Mouse (Mus musculus) limb, embryonic 15.5 days (tissue): ENCODE data around the gene Proser1. TPM values are rescaled to one million over a fixed set of nuclear protein-coding genes. Genes with fewer than 3 reads are reported as not detected.

Experiments
- ATAC-seq: fragments of 200-750 bp; cut with Nextera tagmentation; 2 replicates; pipeline ENCODE4 v1.8.0; 2017; ENCODE audit warnings: low read depth, moderate TSS enrichment; ENCODE audit not compliant: insufficient number of reproducible peaks, low FRiP score, low TSS enrichment
- H3K27ac ChIP-seq: fragments of 300-500 bp; sonication (generic); 2 replicates; pipeline ENCODE4 v1.5.1; 2015; ENCODE audit warnings: moderate library complexity, mild to moderate bottlenecking, inconsistent platforms
- H3K27me3 ChIP-seq: fragments of 300-500 bp; sonication (generic); 2 replicates; pipeline ENCODE4 v1.6.1; 2015; ENCODE audit warnings: inconsistent platforms
- H3K36me3 ChIP-seq: fragments of 300-500 bp; sonication (generic); 2 replicates; pipeline ENCODE4 v1.6.1; 2015; ENCODE audit warnings: inconsistent platforms
- H3K4me1 ChIP-seq: fragments of 300-500 bp; sonication (generic); 2 replicates; pipeline ENCODE4 v1.6.1; 2015; ENCODE audit warnings: inconsistent platforms
- H3K4me2 ChIP-seq: fragments of 300-500 bp; sonication (generic); 2 replicates; pipeline ENCODE4 v1.6.1; 2015; ENCODE audit warnings: mild to moderate bottlenecking, inconsistent platforms
- H3K4me3 ChIP-seq: fragments of 300-500 bp; sonication (generic); 2 replicates; pipeline ENCODE4 v1.5.1; 2015; ENCODE audit warnings: mild to moderate bottlenecking, inconsistent platforms
- H3K9ac ChIP-seq: fragments of 300-500 bp; sonication (generic); 2 replicates; pipeline ENCODE4 v1.6.1; 2015; ENCODE audit warnings: inconsistent platforms
- H3K9me3 ChIP-seq: fragments of 300-500 bp; sonication (generic); 2 replicates; pipeline ENCODE4 v1.6.1; 2016; ENCODE audit warnings: inconsistent platforms
- WGBS: fragments of 180-500 bp; shearing (Covaris S2); methylation state at CpG from one replicate; pipeline ENCODE4 v1.1.7; 2015; 5-methylcytosine and 5-hydroxymethylcytosine counted together
- polyA plus RNA-seq: library from polyadenylated mRNA; unstranded; fragments of >200 nt; fragmentation: Nextera tagmentation; extraction: Ambion mirVana; gene quantifications from 2 replicates; pipeline ENCODE4 v1.2.1, GENCODE M21; 2015

Proser1 gene
- polyA plus RNA-seq, 1 experiment from 2014 or later, result 13.3 TPM

- H3K36me3 ChIP-seq, result peaks cover 56% of the 10 kb centered on the region
- ATAC-seq, result no peak
Observed at GRCm38 (mm10) chr3:53450666-53451065, 12.8 kb upstream of the Proser1 start.

GRCm38 (mm10) chr3:53452351-53452750 lies 11.1 kb upstream of the Proser1 start:
- Histone ChIP-seq H3K4me2 (no peak overlapping the region), H3K27ac (no peak overlapping the region), H3K4me1 (no peaks in the 10 kb centered on the region), H3K9ac (no peak overlapping the region), H3K4me3 (no peak overlapping the region), H3K9me3 (no peaks in the 10 kb centered on the region), H3K27me3 (no peaks in the 10 kb centered on the region), H3K36me3 (peaks cover 73% of the 10 kb centered on the region)
- WGBS, result 90% methylated on average over 10 of the region's 10 CpGs
- no peak for ATAC-seq

More at GRCm38 (mm10) chr3:53450666-53451065, 12.8 kb upstream of the Proser1 start:
- Histone ChIP-seq H3K27me3 (no peaks in the 10 kb centered on the region), H3K9me3 (no peaks in the 10 kb centered on the region), H3K4me1 (no peaks in the 10 kb centered on the region), H3K9ac (no peak overlapping the region), H3K4me2 (no peak overlapping the region), H3K4me3 (no peak overlapping the region), H3K27ac (no peak overlapping the region)
- 89% methylated on average over 11 of the region's 11 CpGs for WGBS

GRCm38 (mm10) chr3:53453346-53453745 lies 10.1 kb upstream of the Proser1 start:
- H3K4me2 ChIP-seq, result no peak overlapping the region
- H3K27ac ChIP-seq, result no peak overlapping the region
- H3K4me1 ChIP-seq, result no peaks in the 10 kb centered on the region
- H3K4me3 ChIP-seq, result no peak overlapping the region
- 93% methylated on average over 7 of the region's 7 CpGs for WGBS
- peaks cover 82% of the 10 kb centered on the region for H3K36me3 ChIP-seq
- H3K27me3 ChIP-seq, result no peaks in the 10 kb centered on the region
- H3K9me3 ChIP-seq, result no peaks in the 10 kb centered on the region
- H3K9ac ChIP-seq, result no peak overlapping the region
- ATAC-seq, result no peak

DNA sequence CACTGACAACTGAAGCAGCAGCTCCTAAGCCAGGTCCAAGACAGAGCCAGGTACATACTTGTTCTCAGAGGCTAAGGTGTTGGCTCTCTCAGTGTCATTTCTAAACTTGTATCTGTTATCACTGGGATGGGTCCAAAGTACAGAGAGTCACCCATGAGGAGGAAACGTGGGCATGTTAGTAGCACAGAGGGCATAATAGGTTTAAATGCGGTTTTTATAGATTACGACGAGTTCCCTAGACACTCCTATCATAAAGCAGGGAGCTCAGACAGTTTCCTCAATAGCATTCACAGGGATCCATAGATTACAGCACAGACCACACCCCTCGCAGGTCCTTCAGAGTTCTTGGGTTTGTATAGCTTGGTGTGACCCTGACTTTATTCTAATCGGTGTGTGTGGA lies 9.5 kb upstream of the Proser1 start:
- Histone ChIP-seq H3K4me2 (no peak overlapping the region), H3K36me3 (peaks cover 88% of the 10 kb centered on the region), H3K27ac (no peak overlapping the region), H3K4me3 (no peak overlapping the region), H3K9me3 (no peaks in the 10 kb centered on the region), H3K4me1 (no peaks in the 10 kb centered on the region), H3K9ac (no peak overlapping the region), H3K27me3 (no peaks in the 10 kb centered on the region)
- no peak for ATAC-seq
- WGBS, result 88% methylated on average over 6 of the region's 6 CpGs

GRCm38 (mm10) chr3:53454561-53454960 lies 8.9 kb upstream of the Proser1 start:
- Histone ChIP-seq H3K27me3 (no peaks in the 10 kb centered on the region), H3K36me3 (peaks cover 88% of the 10 kb centered on the region), H3K9me3 (no peaks in the 10 kb centered on the region), H3K27ac (no peak overlapping the region), H3K9ac (no peak overlapping the region), H3K4me3 (no peak overlapping the region), H3K4me2 (no peak overlapping the region), H3K4me1 (no peaks in the 10 kb centered on the region)
- ATAC-seq, result no peak
- WGBS, result 90% methylated on average over 6 of the region's 6 CpGs

DNA sequence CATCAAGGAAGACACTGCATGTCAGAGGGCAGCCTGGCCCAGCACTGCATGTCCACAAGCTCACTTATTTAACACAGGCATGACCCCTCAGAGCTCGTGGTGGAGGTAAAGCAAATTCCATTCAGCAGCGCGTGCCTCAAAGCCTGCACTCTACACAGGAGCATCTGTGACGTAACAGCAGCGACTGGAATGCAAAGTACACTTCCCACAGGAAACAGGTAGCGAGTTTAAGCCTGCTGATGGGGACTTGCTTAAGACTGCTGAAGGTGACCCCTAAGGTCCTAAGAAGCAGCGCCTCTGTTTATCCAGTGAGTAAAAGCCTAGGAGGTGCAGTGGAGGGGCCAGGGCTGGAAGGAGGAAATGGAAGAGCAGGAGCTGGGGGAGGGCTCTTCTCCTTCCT lies 8.5 kb upstream of the Proser1 start:
- Histone ChIP-seq H3K27ac (no peak overlapping the region), H3K4me3 (no peak overlapping the region), H3K4me1 (no peaks in the 10 kb centered on the region), H3K36me3 (peaks cover 88% of the 10 kb centered on the region), H3K9me3 (no peaks in the 10 kb centered on the region), H3K4me2 (no peak overlapping the region), H3K27me3 (no peaks in the 10 kb centered on the region), H3K9ac (no peak overlapping the region)
- ATAC-seq, result no peak
- 73% methylated on average over 7 of the region's 7 CpGs for WGBS

DNA sequence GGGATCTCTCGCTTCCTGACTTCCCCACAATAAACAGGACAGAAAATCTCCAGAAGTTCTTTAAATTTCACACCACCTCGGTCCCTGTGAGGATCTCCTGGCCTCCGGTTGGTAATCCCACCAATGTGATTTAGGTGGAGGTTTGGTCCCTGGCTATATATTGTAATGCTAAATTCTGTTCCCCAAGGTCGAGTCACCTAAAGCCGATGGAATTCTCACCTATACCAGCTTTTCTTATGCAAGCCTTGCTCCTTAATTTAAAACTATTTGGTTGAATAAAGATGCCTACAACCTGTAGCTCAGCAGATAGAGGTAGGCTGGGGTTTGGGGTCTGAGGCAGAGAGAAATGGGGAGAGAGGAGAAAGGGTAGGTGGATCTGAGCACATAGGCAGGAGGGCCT lies 5.7 kb upstream of the Proser1 start:
- 56% methylated on average over 5 of the region's 5 CpGs for WGBS
- Histone ChIP-seq H3K9me3 (no peaks in the 10 kb centered on the region), H3K36me3 (peaks cover 70% of the 10 kb centered on the region), H3K27ac (no peak overlapping the region), H3K4me3 (no peak overlapping the region), H3K9ac (no peak overlapping the region), H3K27me3 (no peaks in the 10 kb centered on the region), H3K4me1 (peaks cover 7% of the 10 kb centered on the region; the same call in 1 of the 2 replicates), H3K4me2 (no peak overlapping the region)
- no peak for ATAC-seq

DNA sequence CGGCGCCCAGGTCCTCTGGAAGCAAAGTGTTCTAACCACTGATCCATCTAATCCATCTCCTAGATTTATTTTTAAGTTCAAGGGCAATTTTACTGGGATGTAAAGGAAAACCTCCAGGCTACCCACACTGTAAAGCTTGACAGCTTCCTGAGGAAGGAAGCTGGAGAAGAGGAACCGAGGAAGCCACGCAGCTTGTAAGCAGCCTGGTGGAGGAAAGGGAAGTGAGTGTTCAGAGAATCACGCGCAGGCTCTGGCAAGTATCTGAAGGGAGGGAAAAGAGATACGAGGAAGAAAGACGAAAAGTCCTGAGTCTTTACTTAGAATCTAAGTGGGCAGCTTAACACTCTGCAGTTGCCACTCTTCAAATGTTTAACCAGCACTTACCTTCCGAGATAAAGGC lies 3.4 kb upstream of the Proser1 start:
- 79% methylated on average over 9 of the region's 9 CpGs for WGBS
- Histone ChIP-seq H3K36me3 (peaks cover 51% of the 10 kb centered on the region), H3K27me3 (no peaks in the 10 kb centered on the region), H3K27ac (no peak overlapping the region), H3K4me2 (no peak overlapping the region), H3K9me3 (no peaks in the 10 kb centered on the region), H3K4me1 (peaks cover 8% of the 10 kb centered on the region; the same call in 1 of the 2 replicates), H3K4me3 (no peak overlapping the region), H3K9ac (no peak overlapping the region)
- no peak for ATAC-seq

DNA sequence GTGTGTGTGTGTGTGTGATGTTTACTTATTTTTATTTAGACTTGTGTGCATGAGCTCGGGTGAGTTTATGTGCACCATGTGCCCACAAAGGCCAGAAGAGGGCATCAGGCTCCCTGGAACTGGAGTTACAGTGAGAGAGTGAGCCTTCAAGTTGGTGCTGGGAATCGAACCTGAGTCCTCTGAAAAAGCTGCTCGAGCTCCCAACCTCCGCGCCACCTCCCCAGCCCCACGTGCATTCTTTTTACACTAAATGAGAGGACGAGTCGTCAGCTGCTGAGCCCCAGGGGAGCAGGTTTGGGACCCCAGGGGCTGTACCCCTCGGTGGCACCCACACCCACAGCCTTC lies 793 bp upstream of the Proser1 start:
- Histone ChIP-seq H3K27me3 (no peaks in the 10 kb centered on the region), H3K36me3 (peaks cover 26% of the 10 kb centered on the region), H3K27ac (peak overlapping the region; percentile 89), H3K4me2 (peak overlapping the region; percentile 64), H3K9me3 (no peaks in the 10 kb centered on the region), H3K4me3 (peak overlapping the region; percentile 86), H3K9ac (peak overlapping the region; percentile 66), H3K4me1 (peaks cover 26% of the 10 kb centered on the region)
- 1% methylated on average over 9 of the region's 9 CpGs for WGBS
- ATAC-seq, result no peak

DNA sequence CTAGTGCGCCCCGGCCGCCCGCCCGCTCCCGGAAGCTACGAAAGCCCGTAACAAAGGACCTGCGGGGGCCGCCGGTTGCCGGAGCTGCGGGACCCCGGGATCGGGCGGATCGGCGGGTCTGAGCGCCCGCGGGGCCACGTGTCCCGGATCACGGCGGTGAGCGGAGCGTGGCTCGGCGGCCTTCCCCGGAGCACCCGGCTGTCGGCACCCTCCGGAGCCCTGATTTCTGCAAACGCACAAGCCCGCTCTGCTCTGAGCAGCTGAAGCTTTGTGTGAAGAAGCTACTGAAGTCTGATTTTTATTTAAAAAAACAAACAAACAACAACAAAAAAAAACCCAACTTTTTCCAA lies 274 bp downstream of the Proser1 start:
- Histone ChIP-seq H3K4me2 (peak overlapping the region; percentile 63), H3K36me3 (peaks cover 19% of the 10 kb centered on the region), H3K4me1 (peaks cover 28% of the 10 kb centered on the region), H3K27ac (peak overlapping the region; percentile 89), H3K4me3 (peak overlapping the region; percentile 86), H3K9me3 (no peaks in the 10 kb centered on the region), H3K27me3 (no peaks in the 10 kb centered on the region), H3K9ac (peak overlapping the region; percentile 82)
- 0% methylated on average over 35 of the region's 35 CpGs for WGBS
- peak; percentile 30; the same call in 1 of the 2 replicates for ATAC-seq

DNA sequence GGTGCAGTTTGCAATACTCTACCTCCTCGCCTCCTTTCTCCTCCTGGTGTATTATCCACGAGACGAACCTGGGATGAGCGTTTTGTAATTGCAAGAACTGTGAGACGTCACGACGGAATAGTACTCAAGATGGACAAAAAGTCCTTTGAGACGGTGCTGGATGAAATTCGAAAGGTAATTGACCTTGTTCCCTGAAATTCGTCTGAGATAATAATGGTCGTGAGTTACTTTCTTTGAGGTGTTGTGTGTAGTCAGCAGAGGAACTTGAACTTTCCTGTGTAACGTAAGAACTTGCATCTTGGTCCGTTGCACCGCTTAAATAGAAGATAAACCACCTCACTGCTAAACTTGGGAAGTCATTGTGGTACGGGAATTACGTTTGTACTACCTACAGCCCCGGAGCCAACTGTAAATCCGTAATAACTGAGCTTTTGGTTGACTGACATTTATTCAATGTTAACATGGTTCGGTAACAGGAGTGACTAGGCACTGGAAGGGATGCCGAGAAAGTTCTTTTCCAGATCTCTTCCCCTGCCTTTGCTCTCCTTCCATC lies 756 bp downstream of the Proser1 start:
- Histone ChIP-seq H3K9ac (peak overlapping the region; percentile 82), H3K27ac (peak overlapping the region; percentile 89), H3K9me3 (no peaks in the 10 kb centered on the region), H3K4me1 (peaks cover 28% of the 10 kb centered on the region), H3K36me3 (peaks cover 22% of the 10 kb centered on the region), H3K4me2 (peak overlapping the region; percentile 63), H3K27me3 (no peaks in the 10 kb centered on the region), H3K4me3 (peak overlapping the region; percentile 86)
- WGBS, result under 1% methylated on average over 20 of the region's 20 CpGs
- no peak for ATAC-seq

DNA sequence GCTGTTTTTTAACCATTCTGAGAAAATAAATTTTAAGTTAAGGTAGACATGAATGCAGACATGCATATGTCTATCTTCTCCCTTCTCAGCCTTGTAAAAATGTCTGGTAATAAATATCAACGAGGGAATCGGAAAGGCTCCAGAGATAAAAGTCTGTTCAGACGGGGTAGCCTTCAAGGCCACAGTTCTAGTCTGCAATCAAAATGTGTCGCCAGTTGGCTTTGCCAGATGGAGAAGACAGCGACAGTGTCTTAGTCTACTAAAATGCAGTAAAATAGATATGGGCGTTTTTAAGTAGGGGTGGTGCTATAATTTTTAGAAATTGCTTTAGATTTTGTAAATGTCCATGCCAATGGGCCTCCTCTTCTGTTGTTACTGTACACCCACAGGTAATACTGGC lies 1.9 kb downstream of the Proser1 start:
- H3K27ac ChIP-seq, result no peak overlapping the region
- H3K4me2 ChIP-seq, result peak overlapping the region; percentile 63
- no peak for ATAC-seq
- no peaks in the 10 kb centered on the region for H3K27me3 ChIP-seq
- peaks cover 28% of the 10 kb centered on the region for H3K4me1 ChIP-seq
- H3K36me3 ChIP-seq, result peaks cover 24% of the 10 kb centered on the region
- peak overlapping the region; percentile 86 for H3K4me3 ChIP-seq
- no peak overlapping the region for H3K9ac ChIP-seq
- 30% methylated on average over 6 of the region's 6 CpGs for WGBS
- H3K9me3 ChIP-seq, result no peaks in the 10 kb centered on the region

GRCm38 (mm10) chr3:53466481-53466880 lies 3.0 kb downstream of the Proser1 start:
- Histone ChIP-seq H3K9me3 (no peaks in the 10 kb centered on the region), H3K4me3 (no peak overlapping the region), H3K36me3 (peaks cover 28% of the 10 kb centered on the region), H3K27me3 (no peaks in the 10 kb centered on the region), H3K27ac (no peak overlapping the region), H3K4me2 (no peak overlapping the region), H3K9ac (no peak overlapping the region), H3K4me1 (peaks cover 28% of the 10 kb centered on the region)
- WGBS, result 74% methylated on average over 9 of the region's 9 CpGs
- no peak for ATAC-seq
